Mouse (Mus musculus): Measurements from ENCODE around the gene Fbxw9. TPM values are rescaled to one million over a fixed set of nuclear protein-coding genes. Genes with fewer than 3 reads are reported as not detected.
"Not testable (repeated sequence)": the region's sequence is repeated elsewhere in the genome, so short reads cannot be mapped to it uniquely, and the experiment has no call there.

Fbxw9 gene
- polyA plus RNA-seq, 1 experiment from 2014 or later = 68.3 TPM

DNA sequence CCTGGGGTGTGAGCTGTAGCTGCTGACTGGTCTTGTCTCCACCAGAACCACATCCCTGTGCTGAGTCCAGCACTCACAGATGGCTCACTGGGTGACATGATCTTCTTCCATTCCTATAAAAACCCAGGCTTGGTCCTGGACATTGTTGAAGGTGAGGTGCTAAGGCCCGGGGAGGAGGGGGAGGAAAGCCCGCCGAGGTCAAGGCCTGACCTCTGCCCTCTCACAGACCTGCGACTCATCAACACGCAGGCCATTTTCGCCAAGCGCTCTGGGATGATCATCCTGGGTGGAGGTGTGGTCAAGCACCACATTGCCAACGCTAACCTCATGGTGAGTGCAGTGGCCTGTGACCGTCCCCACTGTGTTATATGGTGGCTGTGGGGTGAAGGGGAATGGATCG lies 14.3 kb downstream of the Fbxw9 start:
- Histone ChIP-seq H3K27ac (replicated peaks) (no peak overlapping the region), H3K4me1 (peaks cover 30% of the 10 kb centered on the region), H3K36me3 (peaks cover 40% of the 10 kb centered on the region), H3K4me3 (replicated peaks) (no peak overlapping the region), H3K9me3 (replicated peaks) (no peaks in the 10 kb centered on the region), H3K4me2 (no peak overlapping the region), H3K27me3 (replicated peaks) (no peaks in the 10 kb centered on the region), H3K9ac (replicated peaks) (no peak overlapping the region; the same call in 1 of the 2 replicates)
- 90% methylated on average over 10 of the region's 10 CpGs for WGBS
- no peak for ATAC-seq (ENCODE audit: low FRiP score)

DNA sequence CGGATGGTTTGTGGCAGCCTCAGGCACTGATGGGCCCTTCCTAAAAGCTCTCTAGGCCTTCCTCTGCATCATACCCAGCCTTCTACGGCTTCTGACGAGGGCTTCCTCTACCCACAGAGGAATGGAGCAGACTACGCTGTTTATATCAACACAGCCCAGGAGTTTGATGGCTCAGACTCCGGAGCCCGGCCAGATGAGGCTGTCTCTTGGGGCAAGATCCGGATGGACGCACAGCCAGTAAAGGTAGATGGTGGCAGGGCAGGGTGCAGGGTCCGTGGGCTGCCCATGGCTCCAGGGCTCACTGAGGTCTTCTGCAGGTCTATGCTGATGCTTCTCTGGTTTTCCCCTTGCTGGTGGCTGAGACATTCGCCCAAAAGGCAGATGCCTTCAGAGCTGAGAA lies 14.8 kb downstream of the Fbxw9 start:
- no peaks in the 10 kb centered on the region for H3K27me3 ChIP-seq (replicated peaks)
- H3K4me3 ChIP-seq (replicated peaks) = no peak overlapping the region
- H3K9me3 ChIP-seq (replicated peaks) = no peaks in the 10 kb centered on the region
- H3K4me1 ChIP-seq = peaks cover 34% of the 10 kb centered on the region
- peaks cover 40% of the 10 kb centered on the region for H3K36me3 ChIP-seq
- no peak overlapping the region for H3K27ac ChIP-seq (replicated peaks)
- no peak overlapping the region for H3K4me2 ChIP-seq
- no peak for ATAC-seq (ENCODE audit: low FRiP score)
- WGBS = 94% methylated on average over 10 of the region's 10 CpGs
- no peak overlapping the region; the same call in 1 of the 2 replicates for H3K9ac ChIP-seq (replicated peaks)

DNA sequence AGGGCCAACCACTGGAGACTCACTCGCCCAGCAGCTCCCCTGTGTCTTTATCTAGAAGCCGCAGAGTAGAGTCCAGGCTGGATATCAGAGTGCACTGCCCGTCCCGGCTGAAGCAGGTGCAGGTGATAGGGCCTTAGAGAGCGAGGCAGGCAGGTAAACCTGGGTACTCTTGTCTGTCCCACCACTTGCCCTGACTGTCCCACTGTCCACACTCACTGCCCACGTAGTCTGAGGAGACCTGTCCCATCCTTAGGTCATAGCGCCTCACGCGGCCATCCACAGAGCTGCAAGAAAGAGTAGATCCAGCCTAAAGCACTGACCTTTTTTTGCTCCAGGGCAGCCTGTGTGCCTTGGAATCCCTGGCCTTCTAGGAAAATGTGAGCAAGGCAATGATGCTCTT lies 16.1 kb downstream of the Fbxw9 start:
- peaks cover 37% of the 10 kb centered on the region for H3K4me1 ChIP-seq
- no peak overlapping the region for H3K9ac ChIP-seq (replicated peaks)
- H3K27ac ChIP-seq (replicated peaks) = no peak overlapping the region
- peaks cover 40% of the 10 kb centered on the region for H3K36me3 ChIP-seq
- 78% methylated on average over 9 of the region's 9 CpGs for WGBS
- no peak overlapping the region for H3K4me3 ChIP-seq (replicated peaks)
- no peaks in the 10 kb centered on the region for H3K9me3 ChIP-seq (replicated peaks)
- H3K4me2 ChIP-seq = no peak overlapping the region
- no peaks in the 10 kb centered on the region for H3K27me3 ChIP-seq (replicated peaks)
- no peak for ATAC-seq (ENCODE audit: low FRiP score)

DNA sequence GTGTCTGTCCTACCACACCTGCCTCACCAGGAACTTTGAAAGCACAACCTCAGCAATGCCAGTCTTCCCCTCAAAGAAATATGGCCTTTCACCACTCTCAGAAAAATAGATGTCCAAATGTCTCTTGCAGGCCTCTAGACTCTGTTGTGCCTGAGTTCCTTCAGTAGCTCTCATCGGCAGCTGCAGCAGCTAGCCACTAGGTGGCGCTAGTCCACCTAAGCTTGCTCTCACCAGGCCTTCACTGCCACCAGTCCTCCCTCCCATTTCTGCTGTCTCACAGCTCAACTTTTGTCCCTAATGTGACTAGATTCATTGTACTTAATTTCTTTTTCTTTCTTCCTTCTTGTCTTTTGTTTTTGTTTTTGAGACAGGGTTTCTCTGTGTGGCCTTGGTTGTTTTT lies 17.1 kb downstream of the Fbxw9 start:
- Histone ChIP-seq H3K36me3 (peaks cover 40% of the 10 kb centered on the region), H3K4me3 (replicated peaks) (no peak overlapping the region), H3K27me3 (replicated peaks) (no peaks in the 10 kb centered on the region), H3K27ac (replicated peaks) (no peak overlapping the region), H3K9me3 (replicated peaks) (no peaks in the 10 kb centered on the region), H3K4me2 (no peak overlapping the region), H3K4me1 (peaks cover 41% of the 10 kb centered on the region), H3K9ac (replicated peaks) (no peak overlapping the region)
- no peak for ATAC-seq (ENCODE audit: low FRiP score)
- 0% methylated on average over 2 of the region's 2 CpGs for WGBS

DNA sequence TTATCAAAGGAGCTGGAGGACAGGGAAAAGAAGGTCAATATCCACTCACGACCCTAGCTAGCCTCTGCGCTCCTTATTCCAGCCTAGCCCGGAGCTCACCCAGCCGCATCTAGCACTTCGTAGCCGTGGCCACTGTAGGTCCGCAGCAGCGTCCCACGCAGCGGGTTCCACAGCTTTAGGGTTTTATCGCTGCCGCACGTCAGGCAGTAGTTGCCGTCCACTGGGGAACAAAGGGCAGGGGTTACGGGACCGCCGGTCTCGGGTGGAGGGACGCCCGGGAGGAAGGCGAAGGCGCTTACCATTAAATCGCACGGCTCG lies 20.3 kb downstream of the Fbxw9 start:
- no peaks in the 10 kb centered on the region for H3K27me3 ChIP-seq (replicated peaks)
- H3K4me1 ChIP-seq = peaks cover 45% of the 10 kb centered on the region
- H3K4me3 ChIP-seq (replicated peaks) = peak overlapping the region; percentile 58
- ATAC-seq (ENCODE audit: low FRiP score) = no peak
- peaks cover 24% of the 10 kb centered on the region for H3K36me3 ChIP-seq
- WGBS = under 1% methylated on average over 25 of the region's 25 CpGs
- no peaks in the 10 kb centered on the region for H3K9me3 ChIP-seq (replicated peaks)
- H3K9ac ChIP-seq (replicated peaks) = peak overlapping the region; percentile 77
- peak overlapping the region; percentile 93 for H3K4me2 ChIP-seq
- peak overlapping the region; percentile 75 for H3K27ac ChIP-seq (replicated peaks)

DNA sequence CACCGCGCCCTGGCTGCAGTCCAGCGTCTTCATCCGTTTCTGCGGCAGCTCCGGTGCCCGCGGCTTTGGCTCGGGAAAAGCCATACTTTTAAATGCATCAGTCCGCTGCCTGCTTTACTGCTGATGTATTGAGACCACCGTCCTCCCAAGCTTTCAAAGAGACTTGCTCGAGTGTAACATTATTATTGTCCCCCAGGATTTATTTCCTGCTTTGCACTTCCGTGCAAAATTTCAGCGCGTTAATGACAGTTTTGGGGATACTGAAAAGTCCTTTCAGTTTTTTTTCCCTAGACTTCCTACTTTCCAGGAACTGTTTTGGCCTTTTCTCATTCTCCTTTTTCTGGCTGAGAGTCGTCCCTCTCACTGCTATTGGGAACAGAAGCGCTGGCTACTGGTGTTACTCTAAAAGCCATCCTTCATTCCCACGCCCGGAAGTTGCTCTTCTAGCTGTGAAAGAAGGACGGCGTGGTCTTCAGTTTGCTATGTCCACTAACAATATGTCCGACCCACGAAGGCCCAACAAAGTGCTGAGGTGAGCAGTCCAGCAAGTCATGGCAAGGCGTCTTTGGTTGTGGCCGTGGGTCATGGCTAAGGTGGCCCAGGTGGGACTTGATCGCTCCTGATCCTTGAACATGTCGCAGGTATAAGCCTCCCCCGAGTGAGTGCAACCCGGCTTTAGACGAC lies 20.8 kb downstream of the Fbxw9 start, which contains the start of gene Wdr83os:
Gene Wdr83os, plus strand, starts transcription at position 209 of the 684 bp plus-strand sequence.
- no peaks in the 10 kb centered on the region for H3K9me3 ChIP-seq (replicated peaks)
- H3K9ac ChIP-seq (replicated peaks) = peak within 1 kb of the TSS; percentile 77
- peak within 1 kb of the TSS; percentile 93 for H3K4me2 ChIP-seq
- ATAC-seq (ENCODE audit: low FRiP score) = no peak; the same call in 1 of the 2 replicates
- peaks cover 19% of the 10 kb centered on the region for H3K36me3 ChIP-seq
- peak within 1 kb of the TSS; percentile 75 for H3K27ac ChIP-seq (replicated peaks)
- no peaks in the 10 kb centered on the region for H3K27me3 ChIP-seq (replicated peaks)
- peak within 1 kb of the TSS; percentile 58 for H3K4me3 ChIP-seq (replicated peaks)
- peaks cover 45% of the 10 kb centered on the region for H3K4me1 ChIP-seq
- under 1% methylated on average over 30 of the region's 30 CpGs for WGBS

DNA sequence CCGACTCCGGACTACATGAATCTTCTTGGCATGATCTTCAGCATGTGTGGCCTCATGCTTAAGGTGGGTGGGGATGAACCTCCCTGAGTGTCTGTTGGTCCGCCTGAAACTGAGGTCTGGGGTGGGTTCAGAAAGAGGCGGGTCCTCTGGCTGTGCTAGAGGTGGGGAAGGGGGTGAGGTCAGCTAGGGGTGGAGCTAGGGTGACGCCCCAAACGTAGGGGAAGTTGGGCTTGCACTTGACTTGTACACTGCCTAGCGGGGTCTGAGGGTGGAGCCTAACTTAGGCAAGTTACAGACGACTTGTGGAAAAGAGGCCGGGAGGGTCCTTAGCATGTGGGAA lies 21.3 kb downstream of the Fbxw9 start, which contains the start of gene Wdr83:
Gene Wdr83, minus strand, starts transcription at position 91 of the 340 bp plus-strand sequence.
- Histone ChIP-seq H3K4me1 (peaks cover 45% of the 10 kb centered on the region), H3K36me3 (peaks cover 15% of the 10 kb centered on the region), H3K9ac (replicated peaks) (peak within 1 kb of the TSS; percentile 77), H3K4me2 (peak within 1 kb of the TSS; percentile 93), H3K27ac (replicated peaks) (peak within 1 kb of the TSS; percentile 75), H3K27me3 (replicated peaks) (no peaks in the 10 kb centered on the region), H3K4me3 (replicated peaks) (peak within 1 kb of the TSS; percentile 58), H3K9me3 (replicated peaks) (no peaks in the 10 kb centered on the region)
- WGBS = 2% methylated on average over 9 of the region's 9 CpGs
- peak; percentile 20 for ATAC-seq (ENCODE audit: low FRiP score)

DNA sequence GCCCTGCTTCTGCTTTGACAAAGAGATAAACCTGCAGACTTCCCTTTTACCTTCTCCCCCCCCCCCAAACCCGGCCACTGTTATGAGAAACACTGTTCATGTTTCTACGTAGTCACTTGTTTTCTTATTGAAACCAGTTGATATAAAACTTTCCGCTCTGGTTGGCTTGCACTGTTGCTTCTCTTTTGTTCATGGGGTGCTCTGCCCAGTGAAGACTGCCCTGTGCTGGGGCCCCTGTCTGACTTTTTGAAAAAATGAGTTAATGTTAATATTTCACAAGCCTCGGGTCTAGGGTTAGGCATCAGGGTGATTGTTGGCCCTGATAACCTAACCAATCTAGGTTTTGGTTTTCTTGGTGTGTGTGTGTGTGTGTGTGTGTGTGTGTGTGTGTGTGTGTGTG lies 22.3 kb downstream of the Fbxw9 start:
- not testable (repeated sequence) for H3K27me3 ChIP-seq (replicated peaks); H3K9ac ChIP-seq (replicated peaks); H3K27ac ChIP-seq (replicated peaks); H3K4me3 ChIP-seq (replicated peaks); H3K9me3 ChIP-seq (replicated peaks); ATAC-seq (ENCODE audit: low FRiP score); H3K36me3 ChIP-seq
- 86% methylated on average over 4 of the region's 4 CpGs for WGBS
- Histone ChIP-seq H3K4me2 (peak overlapping the region; percentile 93), H3K4me1 (peaks cover 42% of the 10 kb centered on the region)

DNA sequence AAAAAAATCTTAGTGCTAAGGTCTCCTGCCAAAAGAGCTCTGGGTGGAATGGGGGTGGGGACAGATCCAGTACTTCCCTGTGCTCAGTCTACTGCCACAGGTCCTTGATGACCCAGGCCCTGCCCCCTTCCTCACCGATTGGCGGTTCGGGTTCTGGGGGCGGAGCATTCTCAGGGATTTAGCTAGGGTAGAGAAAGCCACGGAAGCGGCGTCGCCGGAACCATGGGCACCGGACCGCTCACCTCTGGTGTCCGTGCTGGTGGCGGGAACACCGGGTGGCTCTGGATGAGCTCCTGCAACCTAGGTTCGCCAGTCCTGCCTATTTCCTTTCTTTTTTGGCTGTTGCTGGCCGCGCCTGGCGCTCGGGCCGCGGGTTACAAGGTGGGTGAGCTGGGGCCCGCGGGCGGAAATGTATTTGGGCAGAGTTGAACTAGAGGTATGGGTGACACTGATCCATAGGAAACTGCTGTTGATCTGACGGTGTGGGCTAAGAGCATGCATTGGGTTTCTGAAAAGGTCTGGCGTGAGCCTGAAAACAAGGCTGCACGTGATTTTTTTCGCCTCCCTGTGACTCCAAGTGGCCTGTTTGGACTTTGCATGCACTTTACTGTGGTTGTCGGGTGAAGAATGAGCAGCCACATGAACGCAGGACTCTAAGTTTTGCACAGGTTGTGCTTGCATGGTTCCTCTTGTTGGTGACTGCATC lies 23.4 kb downstream of the Fbxw9 start, which contains the start of gene Man2b1:
Gene Man2b1, plus strand, starts transcription at position 163 of the 706 bp plus-strand sequence.
- Histone ChIP-seq H3K4me2 (peak within 1 kb of the TSS; percentile 93), H3K4me1 (peaks cover 42% of the 10 kb centered on the region), H3K27me3 (replicated peaks) (no peaks in the 10 kb centered on the region), H3K9ac (replicated peaks) (peak within 1 kb of the TSS; percentile 63), H3K9me3 (replicated peaks) (no peaks in the 10 kb centered on the region), H3K36me3 (peaks cover 11% of the 10 kb centered on the region; the same call in 1 of the 2 replicates), H3K27ac (replicated peaks) (peak within 1 kb of the TSS; percentile 48; the same call in 1 of the 2 replicates), H3K4me3 (replicated peaks) (peak within 1 kb of the TSS; percentile 63)
- WGBS = under 1% methylated on average over 30 of the region's 30 CpGs
- ATAC-seq (ENCODE audit: low FRiP score) = peak; percentile 85

DNA sequence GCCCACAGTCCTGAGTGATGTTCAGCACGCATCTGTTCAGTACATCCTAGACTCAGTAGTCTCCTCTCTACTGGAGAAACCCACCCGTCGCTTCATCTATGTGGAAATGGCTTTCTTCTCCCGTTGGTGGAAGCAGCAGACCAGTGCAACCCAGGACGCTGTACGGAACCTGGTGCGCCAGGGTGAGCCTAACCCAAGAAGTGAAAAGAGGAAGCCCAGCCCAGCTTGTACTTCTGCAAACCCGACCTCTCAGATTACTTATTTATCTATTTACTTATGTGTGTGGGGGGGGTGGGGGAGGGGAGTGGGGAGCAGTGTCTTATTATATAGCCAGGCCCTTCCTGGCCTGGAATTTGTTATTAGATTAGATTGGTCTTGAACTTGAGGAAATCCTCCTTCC lies 24.8 kb downstream of the Fbxw9 start:
- Histone ChIP-seq H3K36me3 (peaks cover 9% of the 10 kb centered on the region; the same call in 1 of the 2 replicates), H3K4me1 (peaks cover 32% of the 10 kb centered on the region), H3K4me3 (replicated peaks) (no peak overlapping the region), H3K4me2 (0 out of 2 replicates have a peak overlapping the region, but pooled peaks have one; percentile 5), H3K9ac (replicated peaks) (no peak overlapping the region), H3K27ac (replicated peaks) (no peak overlapping the region), H3K9me3 (replicated peaks) (no peaks in the 10 kb centered on the region), H3K27me3 (replicated peaks) (no peaks in the 10 kb centered on the region)
- no peak for ATAC-seq (ENCODE audit: low FRiP score)
- WGBS = 87% methylated on average over 8 of the region's 8 CpGs

DNA sequence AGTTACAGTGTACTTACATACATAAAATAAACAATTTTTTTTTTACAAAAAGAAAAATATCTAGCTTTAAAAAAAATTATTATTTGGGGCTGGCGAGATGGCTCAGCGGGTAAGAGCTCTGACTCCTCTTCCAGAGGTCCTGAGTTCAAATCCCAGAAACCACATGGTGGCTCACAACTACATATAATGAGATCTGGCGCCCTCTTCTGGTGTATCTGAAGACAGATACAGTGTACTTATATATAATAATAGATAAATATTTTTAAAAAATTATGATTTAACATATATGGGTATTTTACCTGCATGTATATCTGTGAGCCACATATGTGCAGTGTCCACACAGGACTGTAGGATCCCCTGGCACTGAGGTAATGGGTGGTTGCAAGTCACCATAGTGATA lies 26.4 kb downstream of the Fbxw9 start:
- Histone ChIP-seq H3K4me1 (peaks cover 24% of the 10 kb centered on the region), H3K27ac (replicated peaks) (no peak overlapping the region), H3K9me3 (replicated peaks) (no peaks in the 10 kb centered on the region), H3K4me2 (no peak overlapping the region), H3K9ac (replicated peaks) (no peak overlapping the region), H3K4me3 (replicated peaks) (no peak overlapping the region), H3K36me3 (peaks cover 9% of the 10 kb centered on the region; the same call in 1 of the 2 replicates), H3K27me3 (replicated peaks) (no peaks in the 10 kb centered on the region)
- no peak for ATAC-seq (ENCODE audit: low FRiP score)
- WGBS = 82% methylated on average over 3 of the region's 3 CpGs

DNA sequence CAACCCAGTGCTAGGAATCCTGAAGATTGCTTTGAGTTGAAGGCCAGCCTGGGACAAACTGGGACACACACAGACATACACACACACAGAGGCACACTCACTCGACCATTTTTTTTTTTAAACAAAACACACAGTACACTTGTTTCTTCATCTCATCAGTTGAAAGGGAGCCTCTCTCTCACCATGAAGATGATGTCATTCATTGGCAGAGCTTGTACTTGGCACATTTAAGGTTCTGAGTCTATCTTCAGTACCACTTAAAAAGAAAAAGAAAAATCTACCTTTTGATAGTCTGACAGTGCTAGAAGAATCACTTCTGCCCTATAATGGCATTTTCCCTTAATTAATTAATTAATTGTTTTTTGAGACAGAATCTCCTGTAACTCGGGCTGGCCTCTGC lies 28.9 kb downstream of the Fbxw9 start:
- peaks cover 7% of the 10 kb centered on the region for H3K4me1 ChIP-seq
- peaks cover 14% of the 10 kb centered on the region; the same call in 1 of the 2 replicates for H3K36me3 ChIP-seq
- no peaks in the 10 kb centered on the region for H3K9me3 ChIP-seq (replicated peaks)
- 85% methylated on average over 2 of the region's 2 CpGs for WGBS
- no peak overlapping the region for H3K9ac ChIP-seq (replicated peaks)
- no peak overlapping the region for H3K4me2 ChIP-seq
- no peak overlapping the region for H3K4me3 ChIP-seq (replicated peaks)
- H3K27ac ChIP-seq (replicated peaks) = no peak overlapping the region
- H3K27me3 ChIP-seq (replicated peaks) = no peaks in the 10 kb centered on the region
- ATAC-seq (ENCODE audit: low FRiP score) = no peak
